Mouse (Mus musculus) erythroid progenitor cell, adult 5-6 weeks (primary cell): ENCODE results near the gene Ephb3. TPM values are rescaled to one million over a fixed set of nuclear protein-coding genes. Genes with fewer than 3 reads are reported as not detected.

Experiments
- ATAC-seq: replicated peaks from 2 replicates; pipeline ENCODE4 v1.8.0; 2016; ENCODE audit warnings: moderate number of reproducible peaks, mild to moderate bottlenecking, moderate TSS enrichment, inconsistent platforms; ENCODE audit not compliant: poor library complexity, low FRiP score, severe bottlenecking
- total RNA-seq, 2 experiments: library from RNA; stranded (forward) in 1 of 2; stranded (reverse) in 1 of 2; fragments of 150-400 nt in 1 of 2; fragments of 186-747, 209-891 nt in 1 of 2; gene quantifications; 2 replicates each; pipeline versions ENCODE4 v1.2.3 to v1.2.4; 2015 to 2017; ENCODE audit warnings: low replicate concordance in 2 of 2

Ephb3 gene
- total RNA-seq, 2 experiments from 2014 or later, result not detected

- ATAC-seq, result no peak
Measured at GRCm38 (mm10) chr16:21202731-21203130, 1.8 kb upstream of the Ephb3 start.

GRCm38 (mm10) chr16:21205093-21205886, 735 bp downstream of the Ephb3 start:
- ATAC-seq, result no peak

- no peak for ATAC-seq
Measured at GRCm38 (mm10) chr16:21208001-21208565, 3.5 kb downstream of the Ephb3 start.

- no peak for ATAC-seq
Measured at GRCm38 (mm10) chr16:21209290-21209689, 4.7 kb downstream of the Ephb3 start.

- ATAC-seq, result no peak
Measured at GRCm38 (mm10) chr16:21210204-21210603, 5.6 kb downstream of the Ephb3 start.

GRCm38 (mm10) chr16:21210667-21211338, 6.2 kb downstream of the Ephb3 start:
- no peak for ATAC-seq

- no peak for ATAC-seq
Measured at GRCm38 (mm10) chr16:21211501-21211900, 6.9 kb downstream of the Ephb3 start.

- ATAC-seq, result no peak
Measured at GRCm38 (mm10) chr16:21212369-21212768, 7.8 kb downstream of the Ephb3 start.

- ATAC-seq, result no peak
Measured at GRCm38 (mm10) chr16:21213939-21214338, 9.4 kb downstream of the Ephb3 start.

- no peak for ATAC-seq
Measured at GRCm38 (mm10) chr16:21214803-21215202, 10.2 kb downstream of the Ephb3 start.

GRCm38 (mm10) chr16:21216047-21216446, 11.5 kb downstream of the Ephb3 start:
- ATAC-seq, result no peak

GRCm38 (mm10) chr16:21217233-21217632, 12.7 kb downstream of the Ephb3 start:
- ATAC-seq, result no peak

- ATAC-seq, result no peak
Measured at GRCm38 (mm10) chr16:21219656-21220055, 15.1 kb downstream of the Ephb3 start.

GRCm38 (mm10) chr16:21223038-21223437, 18.5 kb downstream of the Ephb3 start:
- no peak for ATAC-seq

- no peak for ATAC-seq
Measured at GRCm38 (mm10) chr16:21224648-21225240, 20.2 kb downstream of the Ephb3 start.

- ATAC-seq, result no peak
Measured at GRCm38 (mm10) chr16:21226629-21227028, 22.1 kb downstream of the Ephb3 start.

GRCm38 (mm10) chr16:21235135-21235534, 30.6 kb downstream of the Ephb3 start:
- ATAC-seq, result no peak

GRCm38 (mm10) chr16:21238722-21239121, 34.2 kb downstream of the Ephb3 start:
- ATAC-seq, result no peak

GRCm38 (mm10) chr16:21240547-21240946, 36.0 kb downstream of the Ephb3 start:
- ATAC-seq, result no peak

- no peak for ATAC-seq
Measured at GRCm38 (mm10) chr16:21241030-21241429, 36.5 kb downstream of the Ephb3 start.

GRCm38 (mm10) chr16:21242946-21243345, 38.4 kb downstream of the Ephb3 start:
- no peak for ATAC-seq
